Mouse (Mus musculus) heart, postnatal 36 days (tissue): ENCODE data around the gene Dnah7a. TPM values are rescaled to one million over a fixed set of nuclear protein-coding genes. Genes with fewer than 3 reads are reported as not detected.
A peak's percentile ranks its signal among the peaks of the same experiment; 100 is the strongest.
"Not testable (repeated sequence)": the region's sequence is repeated elsewhere in the genome, so short reads cannot be mapped to it uniquely, and the experiment has no call there.

Source experiments
- DNase-seq, 2 experiments: peaks; one replicate each; pipeline ENCODE4 v3.0.0; 2021 to 2022
- intact Hi-C: fragments of 180-260 bp; cut with DNase I; formaldehyde crosslinking; loops from one replicate; pipeline ENCODE4 v1.15.1; 2025
- microRNA-seq, 2 experiments: library from miRNA; unstranded; fragments of <30 nt; microRNA quantifications; one replicate each; pipeline ENCODE4 v1.2.0; 2021; ENCODE audit warnings: borderline number of aligned reads in 2 of 2
- total RNA-seq, 2 experiments: library from RNA; stranded (reverse); gene quantifications; 2 replicates each; pipeline ENCODE4 v1.2.3; 2021

Dnah7a gene
- total RNA-seq, 2 experiments from 2014 or later, result 0.03 TPM; not detected in 1

DNA sequence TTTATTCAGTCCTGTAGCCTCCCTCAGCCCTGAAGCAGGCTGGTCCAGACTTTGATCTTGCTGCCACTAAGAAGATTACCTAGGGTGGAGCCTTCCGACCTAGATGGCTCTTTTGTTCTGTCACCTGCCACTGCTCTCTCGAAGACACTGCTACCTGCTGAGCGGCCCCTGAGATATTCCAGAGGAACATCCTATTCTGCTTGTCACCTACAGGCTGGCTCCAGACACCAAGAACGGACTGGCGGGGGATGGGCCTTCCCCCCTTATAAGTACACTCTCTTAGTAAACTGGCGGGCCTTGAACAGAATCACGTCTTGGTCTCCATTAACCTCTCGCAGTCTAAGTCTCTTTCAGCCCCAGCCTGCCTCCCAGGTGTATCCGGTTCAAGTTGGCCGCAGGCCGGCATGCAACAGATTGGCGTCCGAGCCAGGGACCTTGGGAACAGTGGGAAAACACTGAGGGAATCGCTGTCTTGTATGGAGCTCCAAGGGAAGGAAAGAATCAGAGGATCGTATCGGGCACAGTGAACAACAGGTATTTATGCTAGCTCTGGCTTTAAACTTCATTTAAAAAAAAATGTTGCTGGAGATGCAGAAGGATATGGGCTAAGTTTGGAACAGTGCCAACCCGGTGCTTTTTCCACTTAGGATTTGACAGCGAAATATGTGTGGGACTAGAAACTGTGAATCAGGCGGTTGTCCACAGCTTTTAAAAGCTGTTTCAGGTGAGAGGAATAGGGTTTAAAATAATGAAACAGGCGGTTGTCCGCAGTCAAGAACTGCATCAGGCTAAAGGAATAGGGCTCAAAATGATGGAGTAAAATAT is 312.4 kb downstream of the Dnah7a start:
- intact Hi-C loops, result not testable (repeated sequence)
- peak; percentile 1 to 8 for DNase-seq

GRCm38 (mm10) chr1:53388762-53389161 is 317.8 kb downstream of the Dnah7a start:
- intact Hi-C loops, result no loop called here
- no peak for DNase-seq

GRCm38 (mm10) chr1:53384085-53384688 is 322.4 kb downstream of the Dnah7a start:
- DNase-seq, result no peak
- intact Hi-C loops, result no loop called here

- DNase-seq, result no peak
- intact Hi-C loops, result no loop called here
These were observed 328.9 kb downstream of the Dnah7a start for GRCm38 (mm10) chr1:53377731-53378130.

DNA sequence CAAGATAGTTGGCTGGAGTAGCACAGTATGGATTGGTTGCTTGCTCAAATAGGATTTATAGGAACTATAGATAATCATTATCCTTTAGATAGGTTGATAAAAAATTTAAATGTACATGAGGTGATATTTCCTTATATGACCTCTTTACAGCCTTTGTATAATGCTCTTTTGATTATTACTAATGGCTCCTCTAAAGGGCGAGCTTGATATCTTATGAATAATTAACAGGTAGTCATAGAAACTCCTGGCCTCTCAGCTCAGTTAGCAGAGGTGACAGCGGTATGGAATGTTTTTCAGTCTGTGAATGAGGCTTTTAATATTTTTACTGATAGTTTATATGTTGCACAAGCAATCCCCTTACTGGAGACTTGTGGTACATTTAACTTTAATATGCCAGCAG is 330.6 kb downstream of the Dnah7a start:
- DNase-seq, intact Hi-C loops: not testable (repeated sequence)

GRCm38 (mm10) chr1:53358988-53359387 is 347.6 kb downstream of the Dnah7a start:
- DNase-seq, result no peak
- intact Hi-C loops, result loop anchor here (10.0 kb wide), 1 partner anchor 514 kb away; the partner anchor contains the start of gene Hibch

DNA sequence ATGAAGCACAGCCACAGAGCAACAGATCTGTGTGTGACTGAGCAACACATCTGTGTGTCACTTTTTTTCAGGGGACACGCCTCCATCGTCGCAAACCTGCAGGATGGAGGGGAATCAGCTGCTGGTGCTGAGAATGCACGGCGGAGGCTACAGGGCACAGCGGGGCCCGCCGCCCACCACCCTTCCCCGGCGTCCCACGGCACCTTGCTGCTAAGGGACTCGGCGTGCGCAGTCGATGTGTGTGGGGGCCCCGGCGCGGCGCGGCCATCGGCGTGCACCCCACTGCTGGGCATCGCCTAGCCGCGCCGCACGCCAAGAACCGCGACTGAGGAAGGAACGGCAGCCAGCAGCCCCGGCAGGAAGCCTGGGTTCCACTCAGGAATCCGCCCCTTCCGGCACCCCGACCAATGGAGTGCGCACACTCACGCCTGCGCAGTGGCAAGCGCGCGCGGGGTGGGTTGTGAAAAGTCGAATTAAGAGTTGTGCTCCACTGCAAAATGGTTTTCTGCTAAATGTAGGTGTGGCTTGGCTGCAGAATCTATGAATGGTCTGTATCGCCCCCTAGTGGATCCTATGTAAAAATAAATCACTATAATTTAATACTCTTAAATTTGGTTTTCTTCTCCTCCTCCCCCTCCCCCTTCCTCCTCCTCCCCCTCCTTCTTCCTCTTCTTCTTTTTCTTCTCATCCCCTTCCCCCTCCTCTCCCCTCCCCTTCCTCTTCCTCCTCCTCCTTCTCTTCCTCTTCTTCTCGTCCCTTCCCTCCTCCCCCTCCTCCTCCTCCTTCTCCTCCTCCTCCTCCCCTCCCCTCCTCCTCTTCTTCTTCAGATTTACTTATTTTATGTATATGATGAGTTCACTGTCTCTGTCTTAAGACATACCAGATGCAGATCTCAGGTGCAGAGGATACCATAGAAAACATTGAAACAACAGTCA is 354.0 kb downstream of the Dnah7a start, which contains the start of the genes Asdurf, Gm28551 and Asnsd1:
Gene Asdurf, minus strand, starts transcription at position 293 of the 935 bp plus-strand sequence.
Gene Gm28551, minus strand, starts transcription at position 341 of the 935 bp plus-strand sequence.
Gene Asnsd1, minus strand, starts transcription at position 426 of the 935 bp plus-strand sequence.
- intact Hi-C loops, result loop anchor here (1.0 to 10.0 kb wide), 4 partner anchors 39 to 508 kb away; partner anchors contain the start of genes Gm28778, Hibch, Ormdl1 and Osgepl1
- peak; percentile 98 for DNase-seq

Small RNA genes within 50 kb of the gene (microRNA-seq; reads per million reads assigned to microRNA genes)
- 0 reads per million in 2 experiments for gene Gm25240

Other genes starting within 250 kb of the Dnah7a start
- gene Stk17b, start 78.4 kb upstream of the Dnah7a start, total RNA-seq, result 10 to 100 TPM; 11.0 to 11.6 TPM